Mouse (Mus musculus) bone marrow, adult 2 months (tissue): Measurements from ENCODE around the gene Vstm5.

Source experiments
- CTCF ChIP-seq: fragments of 200-500 bp; IDR thresholded peaks from 2 replicates; pipeline ENCODE4 v1.5.1; 2011; ENCODE audit warnings: low read length, control low read depth; ENCODE audit not compliant: control insufficient read depth, insufficient read depth
- POLR2A ChIP-seq: fragments of 200-500 bp; IDR thresholded peaks from 2 replicates; pipeline ENCODE4 v1.6.1; 2011; ENCODE audit warnings: low read depth, mild to moderate bottlenecking, control low read depth, low read length, borderline replicate concordance; ENCODE audit not compliant: control insufficient read depth

GRCm38 (mm10) chr9:15306398-15307119, 67.7 kb downstream of the Vstm5 start, which contains the start of gene 4931406C07Rik:
- TF ChIP-seq POLR2A (no peak; the same call in 1 of the 2 replicates), CTCF (no peak)
